Mouse (Mus musculus): Measurements from ENCODE around the gene Npas3. TPM values are rescaled to one million over a fixed set of nuclear protein-coding genes. Genes with fewer than 3 reads are reported as not detected.

The Npas3 gene
- polyA plus RNA-seq, 1 experiment = not detected

GRCm38 (mm10) chr12:53962004-53962403 lies 713.5 kb downstream of the Npas3 start:
- TF ChIP-seq CTCF (IDR thresholded peaks at IDR 0.05; ENCODE audit: insufficient read depth, low read depth, low read length) (no peak), POLR2A (IDR thresholded peaks at IDR 0.05; ENCODE audit: insufficient read depth, low read depth, low read length) (no peak)
- H3K4me3 ChIP-seq (ENCODE audit: insufficient read depth, low read depth, low read length) = no peak overlapping the region
- no peak overlapping the region for H3K27ac ChIP-seq (ENCODE audit: insufficient read depth, low read depth, low read length)
- 72% methylated on average over 7 of the region's 7 CpGs for WGBS
- H3K4me1 ChIP-seq (ENCODE audit: control insufficient read depth, insufficient read depth, low read length) = no peaks in the 10 kb centered on the region

- 87% methylated on average over 5 of the region's 5 CpGs for WGBS
- H3K4me3 ChIP-seq (ENCODE audit: insufficient read depth, low read depth, low read length) = no peak overlapping the region
- no peaks in the 10 kb centered on the region for H3K4me1 ChIP-seq (ENCODE audit: control insufficient read depth, insufficient read depth, low read length)
- TF ChIP-seq POLR2A (IDR thresholded peaks at IDR 0.05; ENCODE audit: insufficient read depth, low read depth, low read length) (no peak), CTCF (IDR thresholded peaks at IDR 0.05; ENCODE audit: insufficient read depth, low read depth, low read length) (no peak)
- no peak overlapping the region for H3K27ac ChIP-seq (ENCODE audit: insufficient read depth, low read depth, low read length)
Observed at GRCm38 (mm10) chr12:53963534-53963933, 715.1 kb downstream of the Npas3 start.

GRCm38 (mm10) chr12:53969378-53970174 lies 721.1 kb downstream of the Npas3 start:
- no peak overlapping the region for H3K27ac ChIP-seq (ENCODE audit: insufficient read depth, low read depth, low read length)
- no peaks in the 10 kb centered on the region for H3K4me1 ChIP-seq (ENCODE audit: control insufficient read depth, insufficient read depth, low read length)
- TF ChIP-seq POLR2A (IDR thresholded peaks at IDR 0.05; ENCODE audit: insufficient read depth, low read depth, low read length) (no peak), CTCF (IDR thresholded peaks at IDR 0.05; ENCODE audit: insufficient read depth, low read depth, low read length) (no peak)
- WGBS = 92% methylated on average over 10 of the region's 10 CpGs
- no peak overlapping the region for H3K4me3 ChIP-seq (ENCODE audit: insufficient read depth, low read depth, low read length)

GRCm38 (mm10) chr12:53970721-53971120 lies 722.2 kb downstream of the Npas3 start:
- TF ChIP-seq CTCF (IDR thresholded peaks at IDR 0.05; ENCODE audit: insufficient read depth, low read depth, low read length) (no peak), POLR2A (IDR thresholded peaks at IDR 0.05; ENCODE audit: insufficient read depth, low read depth, low read length) (no peak)
- no peak overlapping the region for H3K4me3 ChIP-seq (ENCODE audit: insufficient read depth, low read depth, low read length)
- H3K4me1 ChIP-seq (ENCODE audit: control insufficient read depth, insufficient read depth, low read length) = no peaks in the 10 kb centered on the region
- H3K27ac ChIP-seq (ENCODE audit: insufficient read depth, low read depth, low read length) = no peak overlapping the region
- WGBS = 89% methylated on average over 7 of the region's 7 CpGs

- Histone ChIP-seq H3K4me3 (ENCODE audit: insufficient read depth, low read depth, low read length) (no peak overlapping the region), H3K4me1 (ENCODE audit: control insufficient read depth, insufficient read depth, low read length) (peaks cover 7% of the 10 kb centered on the region; the same call in 1 of the 2 replicates), H3K27ac (ENCODE audit: insufficient read depth, low read depth, low read length) (no peak overlapping the region)
- WGBS = 86% methylated on average over 6 of the region's 6 CpGs
- TF ChIP-seq POLR2A (IDR thresholded peaks at IDR 0.05; ENCODE audit: insufficient read depth, low read depth, low read length) = no peak
- no peak for TF ChIP-seq CTCF (IDR thresholded peaks at IDR 0.05; ENCODE audit: insufficient read depth, low read depth, low read length)
Observed at GRCm38 (mm10) chr12:53973414-53973813, 724.9 kb downstream of the Npas3 start.

- Histone ChIP-seq H3K4me1 (ENCODE audit: control insufficient read depth, insufficient read depth, low read length) (peaks cover 7% of the 10 kb centered on the region), H3K4me3 (ENCODE audit: insufficient read depth, low read depth, low read length) (no peak overlapping the region), H3K27ac (ENCODE audit: insufficient read depth, low read depth, low read length) (no peak overlapping the region)
- 75% methylated on average over 9 of the region's 9 CpGs for WGBS
- no peak for TF ChIP-seq CTCF (IDR thresholded peaks at IDR 0.05; ENCODE audit: insufficient read depth, low read depth, low read length)
- no peak for TF ChIP-seq POLR2A (IDR thresholded peaks at IDR 0.05; ENCODE audit: insufficient read depth, low read depth, low read length)
Observed at GRCm38 (mm10) chr12:53981575-53982507, 733.4 kb downstream of the Npas3 start.

- Histone ChIP-seq H3K4me3 (ENCODE audit: insufficient read depth, low read depth, low read length) (no peak overlapping the region), H3K4me1 (ENCODE audit: control insufficient read depth, insufficient read depth, low read length) (peaks cover 3% of the 10 kb centered on the region; the same call in 1 of the 2 replicates), H3K27ac (ENCODE audit: insufficient read depth, low read depth, low read length) (no peak overlapping the region)
- TF ChIP-seq POLR2A (IDR thresholded peaks at IDR 0.05; ENCODE audit: insufficient read depth, low read depth, low read length) (no peak), CTCF (IDR thresholded peaks at IDR 0.05; ENCODE audit: insufficient read depth, low read depth, low read length) (no peak)
- 86% methylated on average over 7 of the region's 7 CpGs for WGBS
Observed at GRCm38 (mm10) chr12:53983946-53984345, 735.5 kb downstream of the Npas3 start.

GRCm38 (mm10) chr12:53985851-53986842 lies 737.7 kb downstream of the Npas3 start:
- Histone ChIP-seq H3K27ac (ENCODE audit: insufficient read depth, low read depth, low read length) (no peak overlapping the region), H3K4me3 (ENCODE audit: insufficient read depth, low read depth, low read length) (no peak overlapping the region), H3K4me1 (ENCODE audit: control insufficient read depth, insufficient read depth, low read length) (peaks cover 3% of the 10 kb centered on the region; the same call in 1 of the 2 replicates)
- WGBS = 84% methylated on average over 14 of the region's 14 CpGs
- TF ChIP-seq CTCF (IDR thresholded peaks at IDR 0.05; ENCODE audit: insufficient read depth, low read depth, low read length) (no peak), POLR2A (IDR thresholded peaks at IDR 0.05; ENCODE audit: insufficient read depth, low read depth, low read length) (no peak)

Measured in olfactory bulb, adult 2 months (tissue).